Mouse (Mus musculus): ENCODE results near the gene Clnk. TPM values are rescaled to one million over a fixed set of nuclear protein-coding genes. Genes with fewer than 3 reads are reported as not detected.
A peak's percentile ranks its signal among the peaks of the same experiment; 100 is the strongest.

The Clnk gene
- polyA plus RNA-seq, 1 experiment from 2014 or later: 0.18 TPM

- DNase-seq (ENCODE audit: low spot score, missing footprints) (peak; percentile 59), ATAC-seq (ENCODE audit: low FRiP score) (no peak)
- 87% methylated on average over 5 of the region's 5 CpGs for WGBS
- H3K9me3 ChIP-seq (ENCODE audit: control insufficient read depth, low read length): no peaks in the 10 kb centered on the region
- no peaks in the 10 kb centered on the region for H3K36me3 ChIP-seq (ENCODE audit: control insufficient read depth, insufficient read depth, low read length)
- no peak overlapping the region for H3K27ac ChIP-seq (ENCODE audit: low read depth, low read length)
- no peak overlapping the region for H3K9ac ChIP-seq (ENCODE audit: low read length)
- H3K4me2 ChIP-seq: no peak overlapping the region
- H3K4me1 ChIP-seq (ENCODE audit: control insufficient read depth, insufficient read depth, low read length): no peaks in the 10 kb centered on the region
- no peaks in the 10 kb centered on the region for H3K27me3 ChIP-seq (ENCODE audit: control insufficient read depth, insufficient read depth, low read length)
- H3K4me3 ChIP-seq (ENCODE audit: low read depth, low read length): no peak overlapping the region
These were observed 50.0 kb downstream of the Clnk start for GRCm38 (mm10) chr5:38826586-38826985.

- Histone ChIP-seq H3K9me3 (ENCODE audit: control insufficient read depth, low read length) (no peaks in the 10 kb centered on the region), H3K9ac (ENCODE audit: low read length) (no peak overlapping the region), H3K4me1 (ENCODE audit: control insufficient read depth, insufficient read depth, low read length) (no peaks in the 10 kb centered on the region), H3K36me3 (ENCODE audit: control insufficient read depth, insufficient read depth, low read length) (no peaks in the 10 kb centered on the region), H3K27me3 (ENCODE audit: control insufficient read depth, insufficient read depth, low read length) (no peaks in the 10 kb centered on the region), H3K4me2 (no peak overlapping the region), H3K4me3 (ENCODE audit: low read depth, low read length) (no peak overlapping the region), H3K27ac (ENCODE audit: low read depth, low read length) (no peak overlapping the region)
- ATAC-seq (ENCODE audit: low FRiP score) (no peak), DNase-seq (ENCODE audit: low spot score, missing footprints) (peak; percentile 57)
- WGBS: 67% methylated on average over 14 of the region's 14 CpGs
These were observed 52.3 kb downstream of the Clnk start for GRCm38 (mm10) chr5:38824132-38824965.

DNA sequence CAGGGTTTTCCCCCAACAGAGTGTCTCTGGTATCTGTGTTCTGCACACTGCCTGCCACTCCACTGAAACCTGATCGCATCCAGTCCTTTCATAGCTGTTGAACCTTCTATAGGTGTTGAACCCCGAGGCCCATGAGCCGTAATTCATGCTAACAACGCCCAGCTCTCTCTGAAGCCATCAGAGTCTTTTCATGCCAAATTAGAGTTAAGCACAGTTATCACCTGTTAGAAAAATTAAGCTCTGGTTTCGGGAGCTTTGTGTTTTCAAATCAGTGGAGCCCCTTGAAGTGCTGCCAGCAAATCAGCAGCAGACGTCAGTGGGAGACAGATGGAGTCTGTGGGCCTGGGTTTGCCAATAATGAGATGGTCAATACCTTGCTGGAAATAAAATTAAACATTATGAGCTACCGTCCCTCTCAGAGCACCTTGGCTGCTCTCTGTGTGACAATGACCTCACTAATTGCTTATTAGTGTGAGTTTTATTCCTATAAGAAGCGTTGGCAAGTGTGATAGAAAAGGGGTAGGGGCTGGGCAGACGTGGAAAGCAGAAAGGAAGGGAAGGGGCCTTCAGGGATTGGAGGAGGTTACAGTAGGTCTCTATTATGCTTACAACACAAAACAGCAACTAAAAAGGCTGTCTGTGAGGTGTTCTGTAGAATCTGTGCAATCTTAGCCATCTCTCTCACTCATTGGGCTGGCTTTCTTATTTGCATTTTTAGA lies 63.1 kb downstream of the Clnk start:
- no peaks in the 10 kb centered on the region for H3K27me3 ChIP-seq (ENCODE audit: control insufficient read depth, insufficient read depth, low read length)
- no peak overlapping the region for H3K4me2 ChIP-seq
- DNase-seq (ENCODE audit: low spot score, missing footprints) (peak; percentile 28), ATAC-seq (ENCODE audit: low FRiP score) (no peak)
- no peaks in the 10 kb centered on the region for H3K4me1 ChIP-seq (ENCODE audit: control insufficient read depth, insufficient read depth, low read length)
- 80% methylated on average over 9 of the region's 9 CpGs for WGBS
- H3K36me3 ChIP-seq (ENCODE audit: control insufficient read depth, insufficient read depth, low read length): no peaks in the 10 kb centered on the region
- no peaks in the 10 kb centered on the region for H3K9me3 ChIP-seq (ENCODE audit: control insufficient read depth, low read length)
- no peak overlapping the region for H3K4me3 ChIP-seq (ENCODE audit: low read depth, low read length)
- no peak overlapping the region for H3K9ac ChIP-seq (ENCODE audit: low read length)
- H3K27ac ChIP-seq (ENCODE audit: low read depth, low read length): no peak overlapping the region

DNA sequence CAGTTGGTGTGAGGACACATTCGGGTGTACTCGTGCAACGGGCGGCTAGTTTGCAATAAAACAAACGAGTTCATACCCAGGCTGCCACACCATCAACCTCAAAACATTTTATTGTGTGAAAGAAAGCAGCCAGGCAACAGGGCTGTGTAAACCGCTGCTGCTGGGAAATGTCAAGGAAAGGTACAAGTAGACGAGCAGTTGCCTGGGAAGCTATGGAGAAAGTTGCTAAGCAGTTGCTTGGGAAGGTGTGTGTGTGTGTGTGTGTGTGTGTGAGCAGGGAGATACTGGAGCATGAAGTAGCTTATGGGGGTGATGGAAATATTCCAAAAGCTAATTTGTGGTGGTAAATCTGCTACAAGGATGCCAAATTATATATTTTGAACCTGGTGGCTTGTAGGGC lies 63.7 kb downstream of the Clnk start:
- Histone ChIP-seq H3K4me2 (no peak overlapping the region), H3K27me3 (ENCODE audit: control insufficient read depth, insufficient read depth, low read length) (no peaks in the 10 kb centered on the region), H3K9ac (ENCODE audit: low read length) (no peak overlapping the region), H3K9me3 (ENCODE audit: control insufficient read depth, low read length) (no peaks in the 10 kb centered on the region), H3K27ac (ENCODE audit: low read depth, low read length) (no peak overlapping the region), H3K4me3 (ENCODE audit: low read depth, low read length) (no peak overlapping the region), H3K4me1 (ENCODE audit: control insufficient read depth, insufficient read depth, low read length) (no peaks in the 10 kb centered on the region), H3K36me3 (ENCODE audit: control insufficient read depth, insufficient read depth, low read length) (no peaks in the 10 kb centered on the region)
- WGBS: 81% methylated on average over 7 of the region's 7 CpGs
- ATAC-seq (ENCODE audit: low FRiP score) (no peak), DNase-seq (ENCODE audit: low spot score, missing footprints) (peak; percentile 54)

- Histone ChIP-seq H3K4me3 (ENCODE audit: low read depth, low read length) (no peak overlapping the region), H3K9ac (ENCODE audit: low read length) (no peak overlapping the region), H3K4me1 (ENCODE audit: control insufficient read depth, insufficient read depth, low read length) (no peaks in the 10 kb centered on the region), H3K36me3 (ENCODE audit: control insufficient read depth, insufficient read depth, low read length) (no peaks in the 10 kb centered on the region), H3K27ac (ENCODE audit: low read depth, low read length) (no peak overlapping the region), H3K9me3 (ENCODE audit: control insufficient read depth, low read length) (no peaks in the 10 kb centered on the region), H3K27me3 (ENCODE audit: control insufficient read depth, insufficient read depth, low read length) (no peaks in the 10 kb centered on the region), H3K4me2 (no peak overlapping the region)
- WGBS: 57% methylated on average over 7 of the region's 7 CpGs
- no peak for ATAC-seq (ENCODE audit: low FRiP score)
- DNase-seq (ENCODE audit: low spot score, missing footprints): no peak
These were observed 64.2 kb downstream of the Clnk start for GRCm38 (mm10) chr5:38812386-38812785.

- no peak for ATAC-seq (ENCODE audit: low FRiP score)
- Histone ChIP-seq H3K4me1 (ENCODE audit: control insufficient read depth, insufficient read depth, low read length) (no peaks in the 10 kb centered on the region), H3K4me3 (ENCODE audit: low read depth, low read length) (no peak overlapping the region), H3K9ac (ENCODE audit: low read length) (no peak overlapping the region), H3K9me3 (ENCODE audit: control insufficient read depth, low read length) (no peaks in the 10 kb centered on the region), H3K27ac (ENCODE audit: low read depth, low read length) (no peak overlapping the region), H3K4me2 (no peak overlapping the region), H3K36me3 (ENCODE audit: control insufficient read depth, insufficient read depth, low read length) (no peaks in the 10 kb centered on the region), H3K27me3 (ENCODE audit: control insufficient read depth, insufficient read depth, low read length) (no peaks in the 10 kb centered on the region)
- no peak for DNase-seq (ENCODE audit: low spot score, missing footprints)
- 85% methylated on average over 7 of the region's 7 CpGs for WGBS
These were observed 77.7 kb downstream of the Clnk start for GRCm38 (mm10) chr5:38798910-38799309.

GRCm38 (mm10) chr5:38795139-38795538 lies 81.5 kb downstream of the Clnk start:
- no peak overlapping the region for H3K9ac ChIP-seq (ENCODE audit: low read length)
- H3K36me3 ChIP-seq (ENCODE audit: control insufficient read depth, insufficient read depth, low read length): no peaks in the 10 kb centered on the region
- H3K4me1 ChIP-seq (ENCODE audit: control insufficient read depth, insufficient read depth, low read length): no peaks in the 10 kb centered on the region
- H3K4me3 ChIP-seq (ENCODE audit: low read depth, low read length): no peak overlapping the region
- H3K27me3 ChIP-seq (ENCODE audit: control insufficient read depth, insufficient read depth, low read length): no peaks in the 10 kb centered on the region
- no peak for ATAC-seq (ENCODE audit: low FRiP score)
- DNase-seq (ENCODE audit: low spot score, missing footprints): no peak
- no peak overlapping the region for H3K27ac ChIP-seq (ENCODE audit: low read depth, low read length)
- 72% methylated on average over 11 of the region's 11 CpGs for WGBS
- H3K9me3 ChIP-seq (ENCODE audit: control insufficient read depth, low read length): no peaks in the 10 kb centered on the region
- H3K4me2 ChIP-seq: no peak overlapping the region

- Histone ChIP-seq H3K9ac (ENCODE audit: low read length) (no peak overlapping the region), H3K4me1 (ENCODE audit: control insufficient read depth, insufficient read depth, low read length) (peaks cover 8% of the 10 kb centered on the region; the same call in 1 of the 2 replicates), H3K27me3 (ENCODE audit: control insufficient read depth, insufficient read depth, low read length) (no peaks in the 10 kb centered on the region), H3K36me3 (ENCODE audit: control insufficient read depth, insufficient read depth, low read length) (no peaks in the 10 kb centered on the region), H3K4me3 (ENCODE audit: low read depth, low read length) (no peak overlapping the region), H3K4me2 (no peak overlapping the region), H3K9me3 (ENCODE audit: control insufficient read depth, low read length) (no peaks in the 10 kb centered on the region), H3K27ac (ENCODE audit: low read depth, low read length) (no peak overlapping the region)
- ATAC-seq (ENCODE audit: low FRiP score) (no peak), DNase-seq (ENCODE audit: low spot score, missing footprints) (no peak)
- WGBS: 82% methylated on average over 2 of the region's 2 CpGs
These were observed 85.5 kb downstream of the Clnk start for GRCm38 (mm10) chr5:38791116-38791515.

- DNase-seq (ENCODE audit: low spot score, missing footprints): no peak
- Histone ChIP-seq H3K9ac (ENCODE audit: low read length) (no peak overlapping the region), H3K36me3 (ENCODE audit: control insufficient read depth, insufficient read depth, low read length) (no peaks in the 10 kb centered on the region), H3K4me1 (ENCODE audit: control insufficient read depth, insufficient read depth, low read length) (peaks cover 8% of the 10 kb centered on the region; the same call in 1 of the 2 replicates), H3K27me3 (ENCODE audit: control insufficient read depth, insufficient read depth, low read length) (no peaks in the 10 kb centered on the region), H3K27ac (ENCODE audit: low read depth, low read length) (no peak overlapping the region), H3K4me3 (ENCODE audit: low read depth, low read length) (no peak overlapping the region), H3K9me3 (ENCODE audit: control insufficient read depth, low read length) (no peaks in the 10 kb centered on the region), H3K4me2 (no peak overlapping the region)
- ATAC-seq (ENCODE audit: low FRiP score): no peak
- 88% methylated on average over 5 of the region's 5 CpGs for WGBS
These were observed 87.8 kb downstream of the Clnk start for GRCm38 (mm10) chr5:38788820-38789219.
